Mouse (Mus musculus): ENCODE results near the gene Snapc5. TPM values are rescaled to one million over a fixed set of nuclear protein-coding genes. Genes with fewer than 3 reads are reported as not detected.
"Not testable (repeated sequence)": the region's sequence is repeated elsewhere in the genome, so short reads cannot be mapped to it uniquely, and the experiment has no call there.

Snapc5 gene
- polyA plus RNA-seq, 1 experiment from 2014 or later: 14.8 TPM

DNA sequence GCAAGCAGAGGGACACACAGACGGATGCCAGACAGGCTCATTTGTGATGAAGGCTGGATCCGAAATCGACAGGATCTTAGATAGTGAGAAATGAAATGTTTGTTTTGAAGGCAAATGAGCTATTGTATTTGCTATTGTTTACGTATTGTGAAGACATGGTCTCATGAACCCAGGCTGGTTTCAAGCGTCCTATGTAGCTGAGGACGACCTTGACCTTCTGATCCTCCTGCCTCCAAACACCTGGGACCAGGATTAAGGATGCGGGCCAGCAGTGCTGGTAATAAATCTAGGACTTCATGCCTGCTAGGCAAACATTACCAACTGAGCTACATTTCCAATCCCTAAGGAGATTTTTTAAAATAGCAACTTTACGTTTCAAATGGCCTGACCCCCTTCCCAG lies 18.4 kb downstream of the Snapc5 start:
- ATAC-seq (no peak), DNase-seq (no peak)
- H3K9me3 ChIP-seq (ENCODE audit: low read length): no peaks in the 10 kb centered on the region
- no peak overlapping the region for H3K27ac ChIP-seq (ENCODE audit: low read depth)
- peaks cover 14% of the 10 kb centered on the region for H3K36me3 ChIP-seq (replicated peaks; ENCODE audit: insufficient read depth, low read length)
- TF ChIP-seq CTCF (IDR thresholded peaks at IDR 0.05; ENCODE audit: low read depth) (no peak), EP300 (IDR thresholded peaks at IDR 0.05; ENCODE audit: low read depth) (no peak)
- H3K4me3 ChIP-seq (ENCODE audit: low read depth, low read length): no peak overlapping the region
- 81% methylated on average over 8 of the region's 8 CpGs for WGBS (ENCODE audit: insufficient replicate concordance)
- no peak overlapping the region for H3K9ac ChIP-seq (replicated peaks)
- H3K27me3 ChIP-seq (ENCODE audit: insufficient read depth, low read length): no peaks in the 10 kb centered on the region
- H3K4me2 ChIP-seq (ENCODE audit: low read depth, low read length): no peak overlapping the region
- H3K4me1 ChIP-seq (ENCODE audit: insufficient read depth): no peaks in the 10 kb centered on the region

- no peak overlapping the region for H3K4me3 ChIP-seq (ENCODE audit: low read depth, low read length)
- TF ChIP-seq EP300 (IDR thresholded peaks at IDR 0.05; ENCODE audit: low read depth) (no peak), CTCF (IDR thresholded peaks at IDR 0.05; ENCODE audit: low read depth) (no peak)
- no peaks in the 10 kb centered on the region for H3K27me3 ChIP-seq (ENCODE audit: insufficient read depth, low read length)
- H3K9me3 ChIP-seq (ENCODE audit: low read length): no peaks in the 10 kb centered on the region
- H3K9ac ChIP-seq (replicated peaks): no peak overlapping the region
- H3K4me1 ChIP-seq (ENCODE audit: insufficient read depth): no peaks in the 10 kb centered on the region
- peaks cover 10% of the 10 kb centered on the region for H3K36me3 ChIP-seq (replicated peaks; ENCODE audit: insufficient read depth, low read length)
- no peak for ATAC-seq
- WGBS (ENCODE audit: insufficient replicate concordance): 93% methylated on average over 5 of the region's 5 CpGs
- no peak overlapping the region for H3K4me2 ChIP-seq (ENCODE audit: low read depth, low read length)
- no peak for DNase-seq
- no peak overlapping the region for H3K27ac ChIP-seq (ENCODE audit: low read depth)
Observed at GRCm38 (mm10) chr9:64198068-64198762, 19.1 kb downstream of the Snapc5 start.

DNA sequence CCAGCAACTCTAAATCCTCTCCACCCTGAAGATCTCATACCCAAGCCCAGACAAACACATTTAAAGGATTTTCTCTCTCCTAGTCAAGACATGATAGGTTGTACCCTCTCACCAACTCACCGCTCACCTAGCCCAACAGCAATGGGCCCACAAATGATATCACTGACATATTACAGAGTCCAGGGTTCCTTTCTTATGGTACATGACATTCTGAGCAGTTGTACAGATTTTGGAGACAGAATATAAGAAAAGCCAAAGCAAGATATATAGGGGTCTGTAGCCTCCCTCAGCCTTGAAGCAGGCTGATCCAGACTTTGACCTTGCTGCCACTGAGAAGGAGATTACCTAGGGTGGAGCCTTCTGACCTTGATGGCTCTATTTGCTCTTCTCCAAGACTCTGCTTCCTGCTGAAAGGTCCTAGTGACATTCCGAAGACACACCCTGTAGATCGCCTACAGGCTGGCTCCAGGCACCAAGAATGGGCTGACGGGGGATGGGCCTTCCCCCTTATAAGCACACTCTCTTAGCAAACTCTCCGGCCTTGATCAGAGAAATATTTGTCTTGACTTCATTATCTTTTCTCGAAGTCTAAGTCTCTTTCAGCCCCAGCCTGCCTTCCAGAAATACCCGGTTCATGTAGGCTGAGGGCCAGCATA lies 19.8 kb downstream of the Snapc5 start:
- WGBS (ENCODE audit: insufficient replicate concordance): 77% methylated on average over 7 of the region's 7 CpGs
- not testable (repeated sequence) for H3K9ac ChIP-seq (replicated peaks); H3K27ac ChIP-seq (ENCODE audit: low read depth); H3K4me3 ChIP-seq (ENCODE audit: low read depth, low read length); H3K36me3 ChIP-seq (replicated peaks; ENCODE audit: insufficient read depth, low read length); H3K9me3 ChIP-seq (ENCODE audit: low read length); ATAC-seq; H3K27me3 ChIP-seq (ENCODE audit: insufficient read depth, low read length); H3K4me2 ChIP-seq (ENCODE audit: low read depth, low read length); DNase-seq; H3K4me1 ChIP-seq (ENCODE audit: insufficient read depth)

DNA sequence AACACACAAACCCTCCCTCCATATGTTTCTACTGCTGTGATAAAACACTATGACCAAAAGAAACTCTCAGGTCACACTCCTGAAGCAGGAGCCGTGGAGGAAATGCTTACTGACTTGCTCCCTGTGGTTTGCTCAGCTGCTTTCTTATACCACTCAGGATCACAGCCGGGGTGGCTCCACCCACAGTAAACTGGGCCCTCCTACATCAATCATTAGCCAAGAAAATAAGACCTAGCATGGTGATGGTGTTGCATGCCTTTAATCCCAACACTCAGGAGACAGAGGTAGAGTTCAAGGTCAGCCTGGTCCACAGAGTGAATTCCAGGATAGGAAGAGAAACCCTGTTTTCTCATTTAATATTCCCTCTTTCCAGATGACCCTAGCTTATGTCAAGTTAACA lies 20.8 kb downstream of the Snapc5 start:
- no peaks in the 10 kb centered on the region for H3K9me3 ChIP-seq (ENCODE audit: low read length)
- no peak overlapping the region for H3K27ac ChIP-seq (ENCODE audit: low read depth)
- 52% methylated on average over 2 of the region's 2 CpGs for WGBS (ENCODE audit: insufficient replicate concordance)
- DNase-seq (no peak), ATAC-seq (no peak)
- H3K27me3 ChIP-seq (ENCODE audit: insufficient read depth, low read length): no peaks in the 10 kb centered on the region
- H3K4me1 ChIP-seq (ENCODE audit: insufficient read depth): no peaks in the 10 kb centered on the region
- H3K4me3 ChIP-seq (ENCODE audit: low read depth, low read length): no peak overlapping the region
- H3K36me3 ChIP-seq (replicated peaks; ENCODE audit: insufficient read depth, low read length): peaks cover 6% of the 10 kb centered on the region; the same call in 1 of the 2 replicates
- H3K4me2 ChIP-seq (ENCODE audit: low read depth, low read length): no peak overlapping the region
- H3K9ac ChIP-seq (replicated peaks): no peak overlapping the region
- TF ChIP-seq EP300 (IDR thresholded peaks at IDR 0.05; ENCODE audit: low read depth) (no peak), CTCF (IDR thresholded peaks at IDR 0.05; ENCODE audit: low read depth) (no peak)

- no peaks in the 10 kb centered on the region for H3K9me3 ChIP-seq (ENCODE audit: low read length)
- peak overlapping the region; percentile 30; the same call in 1 of the 2 replicates for H3K27ac ChIP-seq (ENCODE audit: low read depth)
- H3K9ac ChIP-seq (replicated peaks): no peak overlapping the region
- no peaks in the 10 kb centered on the region for H3K27me3 ChIP-seq (ENCODE audit: insufficient read depth, low read length)
- H3K36me3 ChIP-seq (replicated peaks; ENCODE audit: insufficient read depth, low read length): peaks cover 3% of the 10 kb centered on the region
- TF ChIP-seq CTCF (IDR thresholded peaks at IDR 0.05; ENCODE audit: low read depth): no peak
- TF ChIP-seq EP300 (IDR thresholded peaks at IDR 0.05; ENCODE audit: low read depth): no peak
- peak; percentile 62 for ATAC-seq
- no peak for DNase-seq
- H3K4me2 ChIP-seq (ENCODE audit: low read depth, low read length): no peak overlapping the region
- H3K4me3 ChIP-seq (ENCODE audit: low read depth, low read length): no peak overlapping the region
- no peaks in the 10 kb centered on the region for H3K4me1 ChIP-seq (ENCODE audit: insufficient read depth)
Observed at GRCm38 (mm10) chr9:64202331-64202730, 23.3 kb downstream of the Snapc5 start.

DNA sequence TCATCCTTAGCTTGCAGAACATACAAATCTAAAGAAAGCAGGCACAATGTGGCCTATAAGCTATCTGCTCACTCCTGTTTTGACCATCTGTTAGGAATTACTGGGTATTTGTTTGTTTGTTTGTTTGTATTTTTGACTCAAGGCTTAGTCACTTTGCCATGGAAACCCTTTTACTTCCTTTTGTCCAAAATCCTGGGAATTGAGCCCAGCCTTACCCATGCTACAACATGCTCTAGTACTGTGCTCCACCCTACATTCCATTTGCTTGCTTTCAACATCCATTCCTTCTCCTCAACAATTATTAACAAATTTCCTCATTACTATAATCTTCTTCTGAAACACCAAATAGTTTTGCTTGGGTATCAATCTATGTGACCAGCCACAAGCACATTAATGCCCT lies 23.8 kb downstream of the Snapc5 start:
- TF ChIP-seq CTCF (IDR thresholded peaks at IDR 0.05; ENCODE audit: low read depth) (no peak), EP300 (IDR thresholded peaks at IDR 0.05; ENCODE audit: low read depth) (no peak)
- H3K4me3 ChIP-seq (ENCODE audit: low read depth, low read length): no peak overlapping the region
- H3K36me3 ChIP-seq (replicated peaks; ENCODE audit: insufficient read depth, low read length): peaks cover 5% of the 10 kb centered on the region
- H3K27ac ChIP-seq (ENCODE audit: low read depth): peak overlapping the region; percentile 30; the same call in 1 of the 2 replicates
- ATAC-seq: no peak
- H3K4me1 ChIP-seq (ENCODE audit: insufficient read depth): no peaks in the 10 kb centered on the region
- no peaks in the 10 kb centered on the region for H3K27me3 ChIP-seq (ENCODE audit: insufficient read depth, low read length)
- H3K9me3 ChIP-seq (ENCODE audit: low read length): no peaks in the 10 kb centered on the region
- no peak for DNase-seq
- H3K9ac ChIP-seq (replicated peaks): no peak overlapping the region
- no peak overlapping the region for H3K4me2 ChIP-seq (ENCODE audit: low read depth, low read length)

Data from liver, postnatal 0 days (tissue).